Comparison of ENCODE assay signal across 9 mouse cellular contexts in the genomic region with DNA sequence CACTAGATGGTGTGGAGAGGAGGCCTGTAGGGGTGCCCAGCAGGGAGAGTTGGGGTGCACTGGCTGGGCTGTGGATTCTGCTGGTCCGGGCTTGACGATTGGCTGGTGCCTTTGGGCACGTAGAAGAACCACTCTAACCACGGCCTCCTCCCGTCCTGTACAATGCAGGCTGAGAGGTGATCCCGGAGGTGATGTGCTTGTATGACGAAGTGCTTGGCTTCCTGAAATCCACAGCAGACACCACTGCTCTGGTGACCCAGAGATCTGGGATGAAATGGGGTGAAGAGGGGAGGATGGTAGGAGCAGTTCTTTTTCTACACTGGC. TPM values are rescaled to one million over a fixed set of nuclear protein-coding genes. Genes with fewer than 3 reads are reported as not detected.
DNase-seq lines count a peak whose midpoint lies in the region; ATAC-seq and TF ChIP-seq lines count a peak whose summit lies in the region.
"Had no signal": no experiment of that assay in that cellular context is flagged by ENCODE, and none has a peak within 500 bp of the region (broad histone marks: within the 10 kb centered on the region; RNA-seq: fewer than 3 reads in every experiment).

No protein-coding gene starts in this region.

- TF ChIP-seq CTCF in olfactory bulb, adult 2 months (IDR thresholded peaks at IDR 0.05; ENCODE audit: insufficient read depth, low read depth, low read length) = no peak

- peak overlapping the region; percentile 26 for H3K4me3 ChIP-seq in lung, embryonic 15.5 days
- peak overlapping the region; percentile 75 for H3K4me3 ChIP-seq in embryonic facial prominence, embryonic 14.5 days (ENCODE audit: low read depth, low read length)
- peak overlapping the region; percentile 84 for H3K4me3 ChIP-seq in limb, embryonic 10.5 days
- peak overlapping the region; percentile 99 for H3K4me3 ChIP-seq in olfactory bulb, adult 2 months (ENCODE audit: insufficient read depth, low read depth, low read length)

- H3K9ac ChIP-seq in lung, embryonic 15.5 days = no peak overlapping the region
- H3K9ac ChIP-seq in embryonic facial prominence, embryonic 14.5 days (ENCODE audit: low read depth, low read length) = peak overlapping the region; percentile 37; the same call in 1 of the 2 replicates

- no peak; the same call in 1 of the 2 replicates for ATAC-seq in lung, embryonic 15.5 days (ENCODE audit: borderline replicate concordance, extremely low read depth, low FRiP score, low TSS enrichment)
- no peak for ATAC-seq in embryonic facial prominence, embryonic 14.5 days (ENCODE audit: low read depth)
- ATAC-seq in erythroblast, adult 5-6 weeks (replicated peaks; ENCODE audit: low FRiP score, poor library complexity, severe bottlenecking) = no peak

- H3K36me3 ChIP-seq in lung, embryonic 15.5 days = 0 out of 2 replicates have a peak, but pooled peaks cover 6% of the 10 kb centered on the region
- H3K36me3 ChIP-seq in embryonic facial prominence, embryonic 14.5 days (ENCODE audit: control insufficient read depth, insufficient read depth, low read length) = peaks cover 25% of the 10 kb centered on the region
- peaks cover 47% of the 10 kb centered on the region for H3K36me3 ChIP-seq in limb, embryonic 10.5 days

- H3K27me3 ChIP-seq in lung, embryonic 15.5 days = no peaks in the 10 kb centered on the region
- H3K27me3 ChIP-seq in embryonic facial prominence, embryonic 14.5 days (replicated peaks; ENCODE audit: control insufficient read depth, insufficient read depth, low read length) = no peaks in the 10 kb centered on the region
- H3K27me3 ChIP-seq in limb, embryonic 10.5 days (ENCODE audit: low read depth, poor library complexity, severe bottlenecking) = no peaks in the 10 kb centered on the region

- peaks cover 50% of the 10 kb centered on the region for H3K4me1 ChIP-seq in lung, embryonic 15.5 days
- H3K4me1 ChIP-seq in embryonic facial prominence, embryonic 14.5 days (ENCODE audit: control insufficient read depth, insufficient read depth, low read length) = peaks cover 20% of the 10 kb centered on the region
- peaks cover 43% of the 10 kb centered on the region for H3K4me1 ChIP-seq in limb, embryonic 10.5 days
- H3K4me1 ChIP-seq in olfactory bulb, adult 2 months (ENCODE audit: control insufficient read depth, insufficient read depth, low read length) = peaks cover 39% of the 10 kb centered on the region

- H3K4me2 ChIP-seq in lung, embryonic 15.5 days = peak overlapping the region; percentile 98
- peak overlapping the region; percentile 94 for H3K4me2 ChIP-seq in embryonic facial prominence, embryonic 14.5 days (ENCODE audit: low read depth, low read length)

- 14% methylated on average over 7 of the region's 7 CpGs for WGBS in lung, embryonic 15.5 days
- WGBS in embryonic facial prominence, embryonic 14.5 days = 12% methylated on average over 7 of the region's 7 CpGs
- 10% methylated on average over 7 of the region's 7 CpGs for WGBS in limb, embryonic 10.5 days
- WGBS in olfactory bulb, adult 2 months = 12% methylated on average over 7 of the region's 7 CpGs

- no peak for TF ChIP-seq POLR2A in olfactory bulb, adult 2 months (IDR thresholded peaks at IDR 0.05; ENCODE audit: insufficient read depth, low read depth, low read length)

- no peak for DNase-seq in lung, adult 18-20 months
- no peak for DNase-seq in embryonic facial prominence, embryonic 14.5 days (ENCODE audit: low spot score)
- no peak for DNase-seq in limb, embryonic 10.5 days (ENCODE audit: low spot score)
- DNase-seq in thymus, postnatal 36 days = no peak
- no peak for DNase-seq in B cell, adult 2 months
- DNase-seq: gastrocnemius, postnatal 14 days had no signal

- H3K27ac ChIP-seq in lung, embryonic 15.5 days = no peak overlapping the region; the same call in 1 of the 2 replicates
- H3K27ac ChIP-seq in embryonic facial prominence, embryonic 14.5 days (replicated peaks; ENCODE audit: low read depth, low read length) = peak overlapping the region; percentile 48
- peak overlapping the region; percentile 98 for H3K27ac ChIP-seq in limb, embryonic 10.5 days
- no peak overlapping the region for H3K27ac ChIP-seq in olfactory bulb, adult 2 months (ENCODE audit: insufficient read depth, low read depth, low read length)

- no peaks in the 10 kb centered on the region for H3K9me3 ChIP-seq in lung, embryonic 15.5 days
- H3K9me3 ChIP-seq in embryonic facial prominence, embryonic 14.5 days (ENCODE audit: control insufficient read depth, low read length) = no peaks in the 10 kb centered on the region
- H3K9me3 ChIP-seq in limb, embryonic 10.5 days (replicated peaks) = no peaks in the 10 kb centered on the region

RNA-seq across cellular contexts. Expression of gene Rai1, which starts 36.4 kb away (rescaled TPM):
- polyA plus RNA-seq in lung, embryonic 15.5 days (2015; fragmentation: Nextera tagmentation; extraction: Ambion mirVana) = 27.9 and 28.2 TPM in 2 replicates
- 23.9 and 27.6 TPM in 2 replicates for polyA plus RNA-seq in embryonic facial prominence, embryonic 14.5 days (2014; fragmentation: Nextera tagmentation; extraction: Ambion mirVana)
- 34.3 and 37.3 TPM in 2 replicates for polyA plus RNA-seq in limb, embryonic 10.5 days (2016; fragmentation: Nextera tagmentation; extraction: Ambion mirVana)
- polyA plus RNA-seq in olfactory bulb, adult 2 months (2012; ENCODE audit: insufficient read depth, insufficient read length, low replicate concordance, missing spikeins) = 123 TPM in 1 of 2 replicates, not detected in the other
- 4.0 and 6.3 TPM in 2 replicates for total RNA-seq in erythroblast, adult 5-6 weeks (2015; ENCODE audit: low replicate concordance)
- 1.3 and 1.5 TPM in 2 replicates for total RNA-seq in erythroblast, adult 5-6 weeks (2017; ENCODE audit: low replicate concordance)

Comparison
In these comparisons a context has a peak if more than half of its experiments do, and no peak if none do; other contexts are left out.
1. H3K27ac ChIP-seq: peak in embryonic facial prominence, embryonic 14.5 days (single experiment) and limb, embryonic 10.5 days (single experiment); none in lung, embryonic 15.5 days (single experiment) and olfactory bulb, adult 2 months (single experiment).
2. H3K4me3 ChIP-seq: peak in every context shown above with its lines; median percentile 99 in olfactory bulb, adult 2 months; 84 in limb, embryonic 10.5 days; 75 in embryonic facial prominence, embryonic 14.5 days; 26 in lung, embryonic 15.5 days.